Mouse (Mus musculus): ENCODE data around the gene Atp5b. TPM values are rescaled to one million over a fixed set of nuclear protein-coding genes. Genes with fewer than 3 reads are reported as not detected.

Gene Atp5b
- polyA plus RNA-seq, 1 experiment from 2014 or later = 2,035 TPM

DNA sequence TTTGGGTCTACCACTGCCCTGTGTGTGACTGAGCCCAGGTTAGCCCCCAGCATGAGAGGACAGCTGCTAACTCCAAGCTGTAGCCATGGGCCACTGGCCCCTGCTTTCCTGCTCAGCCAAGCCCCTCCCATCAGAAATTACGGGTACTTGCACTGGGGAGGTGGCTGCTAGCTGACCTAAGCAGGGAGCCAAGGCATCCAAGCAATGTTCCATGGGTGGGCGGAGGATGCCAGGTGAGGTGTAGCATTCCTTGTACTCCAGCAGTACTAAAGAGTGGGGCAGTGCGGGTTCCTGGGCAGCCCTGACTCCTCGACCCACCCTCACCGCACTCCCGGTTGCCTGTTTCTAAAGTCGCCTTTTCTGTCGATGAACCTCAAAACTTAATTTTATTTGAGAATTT, 45.1 kb downstream of the Atp5b start:
- 91% methylated on average over 8 of the region's 8 CpGs for WGBS
- Histone ChIP-seq H3K27me3 (ENCODE audit: control insufficient read depth, insufficient read depth, low read length) (no peaks in the 10 kb centered on the region), H3K4me3 (replicated peaks; ENCODE audit: low read depth, low read length) (no peak overlapping the region), H3K36me3 (ENCODE audit: control insufficient read depth, insufficient read depth, low read length) (peaks cover 71% of the 10 kb centered on the region), H3K9ac (replicated peaks; ENCODE audit: low read length) (no peak overlapping the region), H3K4me2 (ENCODE audit: low read length) (no peak overlapping the region), H3K27ac (replicated peaks; ENCODE audit: low read depth, low read length) (no peak overlapping the region), H3K9me3 (ENCODE audit: control insufficient read depth, low read length) (no peaks in the 10 kb centered on the region), H3K4me1 (ENCODE audit: control insufficient read depth, insufficient read depth, low read length) (no peaks in the 10 kb centered on the region)
- DNase-seq (no peak), ATAC-seq (ENCODE audit: low FRiP score, low TSS enrichment) (no peak)

DNA sequence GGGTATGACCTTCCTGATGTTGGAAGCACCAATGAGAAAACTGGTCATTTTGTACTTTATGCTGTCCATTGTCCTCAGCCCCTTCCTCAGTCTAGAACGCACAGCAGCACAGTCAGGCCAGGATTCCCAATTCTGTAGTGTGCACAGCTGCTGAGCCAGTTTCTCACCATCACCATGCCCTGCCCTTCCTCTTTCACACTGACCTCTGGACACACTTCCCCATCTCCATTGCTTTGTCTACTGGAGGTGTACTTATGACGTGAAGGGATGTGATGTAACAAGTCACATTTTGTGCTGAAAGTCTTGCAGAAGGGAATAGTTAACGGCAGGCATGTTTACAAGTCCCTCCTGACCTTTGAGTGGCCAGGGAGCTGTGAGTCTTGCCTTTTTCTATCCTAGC, 48.2 kb downstream of the Atp5b start:
- no peak overlapping the region for H3K4me2 ChIP-seq (ENCODE audit: low read length)
- no peak overlapping the region for H3K9ac ChIP-seq (replicated peaks; ENCODE audit: low read length)
- H3K4me3 ChIP-seq (replicated peaks; ENCODE audit: low read depth, low read length) = no peak overlapping the region
- no peaks in the 10 kb centered on the region for H3K9me3 ChIP-seq (ENCODE audit: control insufficient read depth, low read length)
- H3K27me3 ChIP-seq (ENCODE audit: control insufficient read depth, insufficient read depth, low read length) = no peaks in the 10 kb centered on the region
- DNase-seq (no peak), ATAC-seq (ENCODE audit: low FRiP score, low TSS enrichment) (no peak)
- H3K4me1 ChIP-seq (ENCODE audit: control insufficient read depth, insufficient read depth, low read length) = no peaks in the 10 kb centered on the region
- 85% methylated on average over 3 of the region's 3 CpGs for WGBS
- peaks cover 39% of the 10 kb centered on the region for H3K36me3 ChIP-seq (ENCODE audit: control insufficient read depth, insufficient read depth, low read length)
- no peak overlapping the region for H3K27ac ChIP-seq (replicated peaks; ENCODE audit: low read depth, low read length)

- Histone ChIP-seq H3K36me3 (ENCODE audit: control insufficient read depth, insufficient read depth, low read length) (peaks cover 34% of the 10 kb centered on the region), H3K27ac (replicated peaks; ENCODE audit: low read depth, low read length) (no peak overlapping the region), H3K4me3 (replicated peaks; ENCODE audit: low read depth, low read length) (no peak overlapping the region), H3K27me3 (ENCODE audit: control insufficient read depth, insufficient read depth, low read length) (no peaks in the 10 kb centered on the region), H3K9ac (replicated peaks; ENCODE audit: low read length) (no peak overlapping the region), H3K4me1 (ENCODE audit: control insufficient read depth, insufficient read depth, low read length) (no peaks in the 10 kb centered on the region), H3K9me3 (ENCODE audit: control insufficient read depth, low read length) (no peaks in the 10 kb centered on the region), H3K4me2 (ENCODE audit: low read length) (no peak overlapping the region)
- DNase-seq (no peak), ATAC-seq (ENCODE audit: low FRiP score, low TSS enrichment) (no peak)
Observed at GRCm38 (mm10) chr10:128131812-128132211, 48.7 kb downstream of the Atp5b start.

GRCm38 (mm10) chr10:128133650-128134332, 50.7 kb downstream of the Atp5b start:
- DNase-seq = peak; percentile 8
- no peak overlapping the region for H3K4me2 ChIP-seq (ENCODE audit: low read length)
- ATAC-seq (ENCODE audit: low FRiP score, low TSS enrichment) = no peak
- peaks cover 22% of the 10 kb centered on the region for H3K36me3 ChIP-seq (ENCODE audit: control insufficient read depth, insufficient read depth, low read length)
- no peaks in the 10 kb centered on the region for H3K27me3 ChIP-seq (ENCODE audit: control insufficient read depth, insufficient read depth, low read length)
- no peaks in the 10 kb centered on the region for H3K4me1 ChIP-seq (ENCODE audit: control insufficient read depth, insufficient read depth, low read length)
- H3K9me3 ChIP-seq (ENCODE audit: control insufficient read depth, low read length) = no peaks in the 10 kb centered on the region
- H3K4me3 ChIP-seq (replicated peaks; ENCODE audit: low read depth, low read length) = no peak overlapping the region
- H3K27ac ChIP-seq (replicated peaks; ENCODE audit: low read depth, low read length) = no peak overlapping the region
- WGBS = 32% methylated on average over 13 of the region's 13 CpGs
- H3K9ac ChIP-seq (replicated peaks; ENCODE audit: low read length) = no peak overlapping the region

DNA sequence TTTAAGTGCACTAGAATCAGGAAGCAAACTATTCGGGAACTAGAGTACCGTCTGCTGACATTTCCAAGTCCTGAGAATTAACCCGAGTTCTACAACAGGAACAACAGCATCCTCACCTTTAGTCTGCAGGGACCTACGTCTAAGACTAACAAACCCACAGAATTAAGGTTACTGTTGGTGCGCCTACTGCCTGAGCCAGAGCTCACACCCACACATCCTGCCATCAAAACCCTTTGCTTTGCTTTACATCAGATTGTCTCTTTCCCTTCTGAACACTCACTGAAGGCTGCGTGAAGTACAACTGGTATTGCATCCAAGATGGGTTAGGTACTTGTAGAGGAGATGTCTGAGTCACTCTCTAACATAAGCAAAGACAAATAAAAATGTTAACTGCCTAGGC, 52.3 kb downstream of the Atp5b start:
- H3K36me3 ChIP-seq (ENCODE audit: control insufficient read depth, insufficient read depth, low read length) = peaks cover 9% of the 10 kb centered on the region; the same call in 1 of the 2 replicates
- no peak overlapping the region for H3K27ac ChIP-seq (replicated peaks; ENCODE audit: low read depth, low read length)
- no peak for DNase-seq
- H3K9me3 ChIP-seq (ENCODE audit: control insufficient read depth, low read length) = no peaks in the 10 kb centered on the region
- no peak for ATAC-seq (ENCODE audit: low FRiP score, low TSS enrichment)
- H3K4me1 ChIP-seq (ENCODE audit: control insufficient read depth, insufficient read depth, low read length) = no peaks in the 10 kb centered on the region
- H3K27me3 ChIP-seq (ENCODE audit: control insufficient read depth, insufficient read depth, low read length) = no peaks in the 10 kb centered on the region
- WGBS = 90% methylated on average over 6 of the region's 6 CpGs
- no peak overlapping the region for H3K9ac ChIP-seq (replicated peaks; ENCODE audit: low read length)
- no peak overlapping the region for H3K4me3 ChIP-seq (replicated peaks; ENCODE audit: low read depth, low read length)
- no peak overlapping the region for H3K4me2 ChIP-seq (ENCODE audit: low read length)

MicroRNAs within 50 kb of the gene (microRNA counts, 519-probe panel; counts per million panel counts)
- microRNA mmu-miR-677 = not detected

Small RNA genes within 50 kb of the gene (microRNA-seq; reads per million reads assigned to microRNA genes)
- 27.8 reads per million, percentile 44 among the genes with 10 or more reads in this experiment for gene Mir677

Other genes starting within 250 kb of the Atp5b start
- gene Rdh19, start 233.3 kb upstream of the Atp5b start, polyA plus RNA-seq (2014; fragmentation: Nextera tagmentation; extraction: Ambion mirVana) = not detected in 2 replicates
- not detected in 2 replicates for gene Rdh16f2, start 216.8 kb upstream of the Atp5b start, polyA plus RNA-seq (2014; fragmentation: Nextera tagmentation; extraction: Ambion mirVana)
- gene Rdh7, start 194.5 kb upstream of the Atp5b start, polyA plus RNA-seq (2014; fragmentation: Nextera tagmentation; extraction: Ambion mirVana) = not detected in 2 replicates
- not detected in 2 replicates for gene Sdr9c7, start 184.8 kb upstream of the Atp5b start, polyA plus RNA-seq (2014; fragmentation: Nextera tagmentation; extraction: Ambion mirVana)
- not detected in 2 replicates for gene Hsd17b6, start 75.7 kb upstream of the Atp5b start, polyA plus RNA-seq (2014; fragmentation: Nextera tagmentation; extraction: Ambion mirVana)
- gene Prim1, start 68.1 kb upstream of the Atp5b start, polyA plus RNA-seq (2014; fragmentation: Nextera tagmentation; extraction: Ambion mirVana) = 41.1 and 42.7 TPM in 2 replicates
- 627 and 634 TPM in 2 replicates for gene Naca, start 47.7 kb upstream of the Atp5b start, polyA plus RNA-seq (2014; fragmentation: Nextera tagmentation; extraction: Ambion mirVana)
- gene Ptges3, start 24.3 kb upstream of the Atp5b start, polyA plus RNA-seq (2014; fragmentation: Nextera tagmentation; extraction: Ambion mirVana) = 413 and 443 TPM in 2 replicates
- gene Baz2a, start 8.3 kb downstream of the Atp5b start, polyA plus RNA-seq (2014; fragmentation: Nextera tagmentation; extraction: Ambion mirVana) = 14.8 and 19.4 TPM in 2 replicates
- gene Rbms2, start 97.0 kb downstream of the Atp5b start, polyA plus RNA-seq (2014; fragmentation: Nextera tagmentation; extraction: Ambion mirVana) = 5.0 and 7.1 TPM in 2 replicates
- 0.70 and 1.3 TPM in 2 replicates for gene Gls2, start 111.2 kb downstream of the Atp5b start, polyA plus RNA-seq (2014; fragmentation: Nextera tagmentation; extraction: Ambion mirVana)
- 15.1 and 16.8 TPM in 2 replicates for gene Spryd4, start 128.5 kb downstream of the Atp5b start, polyA plus RNA-seq (2014; fragmentation: Nextera tagmentation; extraction: Ambion mirVana)
- gene Mip, start 142.6 kb downstream of the Atp5b start, polyA plus RNA-seq (2014; fragmentation: Nextera tagmentation; extraction: Ambion mirVana) = 0.12 and 0.17 TPM in 2 replicates
- gene Timeless, start 148.8 kb downstream of the Atp5b start, polyA plus RNA-seq (2014; fragmentation: Nextera tagmentation; extraction: Ambion mirVana) = 13.5 and 19.5 TPM in 2 replicates
- not detected in 2 replicates for gene Apon, start 170.8 kb downstream of the Atp5b start, polyA plus RNA-seq (2014; fragmentation: Nextera tagmentation; extraction: Ambion mirVana)
- not detected in 2 replicates for gene Apof, start 185.4 kb downstream of the Atp5b start, polyA plus RNA-seq (2014; fragmentation: Nextera tagmentation; extraction: Ambion mirVana)
- 12.2 and 23.0 TPM in 2 replicates for gene Stat2, start 187.3 kb downstream of the Atp5b start, polyA plus RNA-seq (2014; fragmentation: Nextera tagmentation; extraction: Ambion mirVana)
- gene Il23a, start 215.5 kb downstream of the Atp5b start, polyA plus RNA-seq (2014; fragmentation: Nextera tagmentation; extraction: Ambion mirVana) = 0.22 TPM in 1 of 2 replicates, not detected in the other
- 18.5 and 23.0 TPM in 2 replicates for gene Pan2, start 220.1 kb downstream of the Atp5b start, polyA plus RNA-seq (2014; fragmentation: Nextera tagmentation; extraction: Ambion mirVana)
- 193 and 194 TPM in 2 replicates for gene Cnpy2, start 239.2 kb downstream of the Atp5b start, polyA plus RNA-seq (2014; fragmentation: Nextera tagmentation; extraction: Ambion mirVana)